Mouse (Mus musculus): ENCODE data around the gene Nrp2.

The Nrp2 gene

GRCm38 (mm10) chr1:62796038-62796647 lies 93.1 kb downstream of the Nrp2 start:
- no peak for TF ChIP-seq GATA4 (IDR thresholded peaks at IDR 0.05; ENCODE audit: insufficient replicate concordance, low read length)

- no peak for TF ChIP-seq GATA4 (IDR thresholded peaks at IDR 0.05; ENCODE audit: insufficient replicate concordance, low read length)
These were observed 96.3 kb downstream of the Nrp2 start for GRCm38 (mm10) chr1:62799427-62799826.

GRCm38 (mm10) chr1:62800351-62800750 lies 97.3 kb downstream of the Nrp2 start:
- TF ChIP-seq GATA4 (IDR thresholded peaks at IDR 0.05; ENCODE audit: insufficient replicate concordance, low read length) = no peak

GRCm38 (mm10) chr1:62801429-62801828 lies 98.3 kb downstream of the Nrp2 start:
- no peak for TF ChIP-seq GATA4 (IDR thresholded peaks at IDR 0.05; ENCODE audit: insufficient replicate concordance, low read length)

- TF ChIP-seq GATA4 (IDR thresholded peaks at IDR 0.05; ENCODE audit: insufficient replicate concordance, low read length) = no peak
These were observed 98.8 kb downstream of the Nrp2 start for GRCm38 (mm10) chr1:62801842-62802241.

- TF ChIP-seq GATA4 (IDR thresholded peaks at IDR 0.05; ENCODE audit: insufficient replicate concordance, low read length) = no peak
These were observed 100.5 kb downstream of the Nrp2 start for GRCm38 (mm10) chr1:62803544-62803943.

- no peak for TF ChIP-seq GATA4 (IDR thresholded peaks at IDR 0.05; ENCODE audit: insufficient replicate concordance, low read length)
These were observed 102.9 kb downstream of the Nrp2 start for GRCm38 (mm10) chr1:62806014-62806413.

- TF ChIP-seq GATA4 (IDR thresholded peaks at IDR 0.05; ENCODE audit: insufficient replicate concordance, low read length) = no peak
These were observed 105.3 kb downstream of the Nrp2 start for GRCm38 (mm10) chr1:62808395-62808794.

- TF ChIP-seq GATA4 (IDR thresholded peaks at IDR 0.05; ENCODE audit: insufficient replicate concordance, low read length) = no peak
These were observed 106.6 kb downstream of the Nrp2 start for GRCm38 (mm10) chr1:62809601-62810228.

GRCm38 (mm10) chr1:62811141-62811540 lies 108.1 kb downstream of the Nrp2 start:
- no peak for TF ChIP-seq GATA4 (IDR thresholded peaks at IDR 0.05; ENCODE audit: insufficient replicate concordance, low read length)

GRCm38 (mm10) chr1:62812701-62813684 lies 109.9 kb downstream of the Nrp2 start:
- TF ChIP-seq GATA4 (IDR thresholded peaks at IDR 0.05; ENCODE audit: insufficient replicate concordance, low read length) = no peak

- TF ChIP-seq GATA4 (IDR thresholded peaks at IDR 0.05; ENCODE audit: insufficient replicate concordance, low read length) = no peak
These were observed 110.9 kb downstream of the Nrp2 start for GRCm38 (mm10) chr1:62813938-62814337.

- TF ChIP-seq GATA4 (IDR thresholded peaks at IDR 0.05; ENCODE audit: insufficient replicate concordance, low read length) = no peak
These were observed 114.5 kb downstream of the Nrp2 start for GRCm38 (mm10) chr1:62817566-62817965.

GRCm38 (mm10) chr1:62820170-62820569 lies 117.1 kb downstream of the Nrp2 start:
- no peak for TF ChIP-seq GATA4 (IDR thresholded peaks at IDR 0.05; ENCODE audit: insufficient replicate concordance, low read length)

GRCm38 (mm10) chr1:62821509-62822398 lies 118.7 kb downstream of the Nrp2 start:
- no peak for TF ChIP-seq GATA4 (IDR thresholded peaks at IDR 0.05; ENCODE audit: insufficient replicate concordance, low read length)

All from liver, adult (tissue).